Mouse (Mus musculus): ENCODE measurements around the gene Ttc5. TPM values are rescaled to one million over a fixed set of nuclear protein-coding genes. Genes with fewer than 3 reads are reported as not detected.

Ttc5 gene
- total and polyA plus RNA-seq, 3 experiments: 44.3 to 72.1 (median 57.8) TPM

DNA sequence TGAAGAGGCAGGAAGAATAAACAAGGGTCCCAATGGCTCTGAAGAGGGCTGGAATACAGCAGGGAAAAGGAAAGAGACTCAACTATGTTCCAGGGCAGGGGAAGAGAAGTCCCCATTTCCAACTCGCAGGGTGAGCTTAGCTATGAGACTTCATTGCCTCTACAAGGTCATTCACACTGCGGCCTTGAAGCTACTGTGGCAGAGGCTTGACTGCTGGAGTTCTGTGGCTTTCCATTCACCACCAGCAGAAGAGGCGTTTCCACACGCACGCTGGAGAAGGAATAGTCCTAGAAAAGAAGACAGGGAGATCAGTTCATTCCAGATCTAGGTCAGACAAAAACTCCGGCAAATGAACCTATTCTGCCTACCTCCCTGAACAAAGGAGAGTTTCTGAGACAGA is 19.6 kb downstream of the Ttc5 start:
- Histone ChIP-seq H3K27ac (ENCODE audit: insufficient read depth, low read depth) (no peak overlapping the region), H3K9ac (ENCODE audit: insufficient read depth, low read depth) (no peak overlapping the region), H3K9me3 (replicated peaks; ENCODE audit: low read length) (no peaks in the 10 kb centered on the region), H3K27me3 (replicated peaks) (no peaks in the 10 kb centered on the region), H3K79me2 (replicated peaks; ENCODE audit: control insufficient read depth, extremely low read depth, insufficient read depth, poor library complexity, severe bottlenecking) (no peaks in the 10 kb centered on the region), H3K36me3 (replicated peaks in 1 of 2; ENCODE audit: control insufficient read depth in 1 of 2, insufficient read depth in 1 of 2, low read length in 1 of 2) (peaks cover 40 to 62% of the 10 kb centered on the region in 2 experiments), H3K4me3 (replicated peaks in 1 of 3; ENCODE audit: low read depth in 2 of 3, low read length in 2 of 3, poor library complexity in 1 of 3) (no peak overlapping the region), H3K4me2 (ENCODE audit: insufficient read depth, low read depth, poor library complexity, severe bottlenecking) (no peak overlapping the region), H3K4me1 (ENCODE audit: control insufficient read depth in 1 of 2, insufficient read depth in 2 of 2) (no peaks in the 10 kb centered on the region)
- no peak for DNase-seq (ENCODE audit: extremely low read depth)
- in situ Hi-C loops (cut with MboI; ENCODE audit: low pct_ligation_motif_present, low pct_unique_long_range_greater_than_20kb, low sequenced_read_pairs) (loop anchor here (25.0 kb wide), 1 partner anchor 403 kb away; the partner anchor contains the start of gene Tlr11), dilution Hi-C loops (cut with MboI; ENCODE audit: extremely low pct_ligation_motif_present, extremely low pct_unique_long_range_greater_than_20kb, low sequenced_read_pairs) (no loop called here)
- TF ChIP-seq KAT2A (IDR thresholded peaks at IDR 0.05; ENCODE audit: insufficient replicate concordance, low read length) (no peak), EP300 (IDR thresholded peaks at IDR 0.05; ENCODE audit: low read length) (no peak), HCFC1 (IDR thresholded peaks at IDR 0.05; ENCODE audit: low read depth, low read length) (no peak), MXI1 (IDR thresholded peaks at IDR 0.05; ENCODE audit: low read depth, low read length) (no peak), E2F4 (IDR thresholded peaks at IDR 0.05; ENCODE audit: insufficient replicate concordance, low read depth, low read length) (no peak), ZMIZ1 (IDR thresholded peaks at IDR 0.05; ENCODE audit: low read depth, low read length) (no peak), PAX5 (IDR thresholded peaks at IDR 0.05; ENCODE audit: low read length) (no peak), CHD2 (IDR thresholded peaks at IDR 0.05; ENCODE audit: low read length) (no peak), ETS1 (conservative IDR thresholded peaks at IDR 0.05; ENCODE audit: low read depth, low read length) (no peak), UBTF (IDR thresholded peaks at IDR 0.05; ENCODE audit: low read depth, low read length) (no peak)

DNA sequence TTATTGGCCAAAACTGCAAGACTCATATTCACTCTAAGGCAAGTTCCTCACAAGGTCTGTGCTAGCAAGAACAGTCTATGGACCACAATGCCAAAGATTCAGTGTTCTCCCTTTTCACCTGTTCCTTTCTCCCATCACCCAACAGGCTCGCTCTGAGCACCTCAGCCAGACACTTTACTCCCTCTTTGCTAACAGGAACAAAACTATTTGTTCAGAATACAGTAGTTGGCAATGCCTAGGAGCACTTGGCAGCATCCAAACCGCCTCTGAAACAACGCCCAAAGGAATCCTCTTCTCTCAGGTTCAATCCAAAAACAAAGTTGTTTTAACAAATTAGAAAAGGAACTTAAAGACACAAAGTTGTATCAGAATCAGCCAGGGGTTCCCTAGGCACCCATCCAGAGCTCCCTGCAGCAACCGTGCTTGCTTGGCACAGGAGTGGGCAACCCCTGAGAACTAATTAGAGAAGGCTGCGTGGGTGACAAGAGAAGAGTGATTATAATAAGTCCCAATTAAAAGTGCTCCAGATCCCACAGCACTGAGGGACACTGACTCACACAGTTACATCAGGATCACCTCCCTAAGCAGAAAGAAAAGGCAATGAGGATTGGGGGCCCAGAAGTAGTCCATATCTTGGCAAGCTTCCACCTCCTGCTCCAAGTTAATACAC is 26.8 kb downstream of the Ttc5 start:
- no peak overlapping the region for H3K9ac ChIP-seq (ENCODE audit: insufficient read depth, low read depth)
- no peak overlapping the region for H3K4me2 ChIP-seq (ENCODE audit: insufficient read depth, low read depth, poor library complexity, severe bottlenecking)
- no peaks in the 10 kb centered on the region for H3K4me1 ChIP-seq (ENCODE audit: control insufficient read depth in 1 of 2, insufficient read depth in 2 of 2)
- no peak overlapping the region for H3K4me3 ChIP-seq (replicated peaks in 1 of 3; ENCODE audit: low read depth in 2 of 3, low read length in 2 of 3, poor library complexity in 1 of 3)
- TF ChIP-seq GABPA (IDR thresholded peaks at IDR 0.05; ENCODE audit: insufficient replicate concordance, low read depth, low read length): no peak
- TF ChIP-seq ETS1 (conservative IDR thresholded peaks at IDR 0.05; ENCODE audit: low read depth, low read length): no peak
- no peak for TF ChIP-seq MYC (IDR thresholded peaks at IDR 0.05; ENCODE audit: low read depth, low read length)
- no peak for TF ChIP-seq POLR2A (IDR thresholded peaks at IDR 0.05; ENCODE audit: low read depth, low read length)
- no peak for TF ChIP-seq MAZ (IDR thresholded peaks at IDR 0.05; ENCODE audit: low read depth, low read length)
- no peak for TF ChIP-seq SMC3 (IDR thresholded peaks at IDR 0.05; ENCODE audit: low read depth, low read length)
- TF ChIP-seq USF1 (IDR thresholded peaks at IDR 0.05; ENCODE audit: low read depth, low read length): no peak
- TF ChIP-seq SIN3A (IDR thresholded peaks at IDR 0.05; ENCODE audit: low read length): no peak
- no peak for TF ChIP-seq JUND (conservative IDR thresholded peaks at IDR 0.05; ENCODE audit: low read depth, low read length)
- TF ChIP-seq NELFE (IDR thresholded peaks at IDR 0.05; ENCODE audit: low read depth, low read length): no peak
- no peak for TF ChIP-seq RCOR1 (conservative IDR thresholded peaks at IDR 0.05; ENCODE audit: low read depth, low read length)
- TF ChIP-seq RAD21 (IDR thresholded peaks at IDR 0.05; ENCODE audit: low read depth, low read length): no peak
- no peak for TF ChIP-seq BHLHE40 (IDR thresholded peaks at IDR 0.05; ENCODE audit: low read depth, low read length)
- TF ChIP-seq MXI1 (IDR thresholded peaks at IDR 0.05; ENCODE audit: low read depth, low read length): no peak
- no peak for TF ChIP-seq CHD2 (IDR thresholded peaks at IDR 0.05; ENCODE audit: low read length)
- TF ChIP-seq ZKSCAN1 (IDR thresholded peaks at IDR 0.05; ENCODE audit: borderline replicate concordance, low read depth, low read length): no peak
- no peak for TF ChIP-seq TCF12 (IDR thresholded peaks at IDR 0.05; ENCODE audit: low read depth, low read length)
- TF ChIP-seq CTCF (conservative IDR thresholded peaks at IDR 0.05 in 1 of 2, IDR thresholded peaks at IDR 0.05 in 1 of 2; ENCODE audit: low read depth in 2 of 2, low read length in 2 of 2): no peak
- TF ChIP-seq MAFK (IDR thresholded peaks at IDR 0.05; ENCODE audit: insufficient replicate concordance, low read length): no peak
- no peak for TF ChIP-seq IRF4 (IDR thresholded peaks at IDR 0.05; ENCODE audit: low read depth, low read length)
- H3K27ac ChIP-seq (ENCODE audit: insufficient read depth, low read depth): no peak overlapping the region
- dilution Hi-C loops (cut with MboI; ENCODE audit: extremely low pct_ligation_motif_present, extremely low pct_unique_long_range_greater_than_20kb, low sequenced_read_pairs): no loop called here
- H3K27me3 ChIP-seq (replicated peaks): no peaks in the 10 kb centered on the region
- peaks cover 0 to 5% of the 10 kb centered on the region in 2 experiments for H3K36me3 ChIP-seq (replicated peaks in 1 of 2; ENCODE audit: control insufficient read depth in 1 of 2, insufficient read depth in 1 of 2, low read length in 1 of 2)
- no peak for DNase-seq (ENCODE audit: extremely low read depth)
- H3K9me3 ChIP-seq (replicated peaks; ENCODE audit: low read length): no peaks in the 10 kb centered on the region
- in situ Hi-C loops (cut with MboI; ENCODE audit: low pct_ligation_motif_present, low pct_unique_long_range_greater_than_20kb, low sequenced_read_pairs): loop anchor here (25.0 kb wide), 1 partner anchor 396 kb away; the partner anchor contains the start of gene Tlr11
- no peaks in the 10 kb centered on the region for H3K79me2 ChIP-seq (replicated peaks; ENCODE audit: control insufficient read depth, extremely low read depth, insufficient read depth, poor library complexity, severe bottlenecking)
